26 mouse cellular contexts compared by ENCODE assay signal in the genomic region with DNA sequence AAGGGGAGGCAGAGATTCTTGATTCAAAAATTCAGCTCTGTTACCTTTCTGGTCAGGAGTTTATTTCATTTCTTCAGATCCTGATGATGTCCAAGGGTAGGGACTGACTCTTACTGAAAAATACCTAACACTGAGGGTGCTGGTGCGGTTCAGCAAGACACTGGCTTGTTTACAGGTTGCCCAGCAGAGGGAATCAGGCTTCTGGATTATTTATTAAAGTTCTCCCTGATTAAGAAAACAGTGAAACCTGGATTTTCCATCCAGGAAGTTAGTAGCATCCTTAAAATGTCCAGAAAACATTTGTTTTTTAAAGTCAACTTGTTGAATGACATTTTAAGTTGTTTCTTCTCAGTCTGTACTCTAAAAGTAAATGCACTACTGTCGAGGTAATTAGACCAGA.
DNase-seq lines count a peak whose midpoint lies in the region; ATAC-seq and TF ChIP-seq lines count a peak whose summit lies in the region.
"Had no signal": no experiment of that assay in that cellular context is flagged by ENCODE, and none has a peak within 500 bp of the region (broad histone marks: within the 10 kb centered on the region; RNA-seq: fewer than 3 reads in every experiment).

No protein-coding gene starts in this region.

- no peaks in the 10 kb centered on the region for H3K9me3 ChIP-seq in lung, embryonic 14.5 days (ENCODE audit: low read depth, low read length)
- no peaks in the 10 kb centered on the region for H3K9me3 ChIP-seq in embryonic facial prominence, embryonic 12.5 days
- H3K9me3 ChIP-seq: forebrain, embryonic 13.5 days; hindbrain, embryonic 10.5 days; hindbrain, embryonic 15.5 days; liver, embryonic 12.5 days; neural tube, embryonic 12.5 days had no signal

- H3K4me1 ChIP-seq in lung, embryonic 14.5 days (ENCODE audit: insufficient read depth), result peaks cover 6% of the 10 kb centered on the region
- H3K4me1 ChIP-seq in brown adipose tissue, adult 24 weeks (ENCODE audit: control insufficient read depth, insufficient read depth, insufficient read length, low read length), result peaks cover 12% of the 10 kb centered on the region
- H3K4me1 ChIP-seq in embryonic facial prominence, embryonic 12.5 days, result peaks cover 25% of the 10 kb centered on the region
- H3K4me1 ChIP-seq: hindbrain, embryonic 15.5 days; liver, embryonic 12.5 days; neural tube, embryonic 12.5 days had no signal

- WGBS in lung, embryonic 14.5 days, result 51% methylated on average over 2 of the region's 2 CpGs
- WGBS in embryonic facial prominence, embryonic 12.5 days, result 53% methylated on average over 2 of the region's 2 CpGs

- no peak overlapping the region for H3K4me3 ChIP-seq in lung, embryonic 14.5 days (ENCODE audit: low read depth, low read length)
- H3K4me3 ChIP-seq in brown adipose tissue, adult 24 weeks (ENCODE audit: insufficient read depth, low read depth, low read length), result peak overlapping the region; percentile 63
- no peak overlapping the region for H3K4me3 ChIP-seq in embryonic facial prominence, embryonic 12.5 days
- H3K4me3 ChIP-seq: forebrain, embryonic 13.5 days; hindbrain, embryonic 10.5 days; hindbrain, embryonic 15.5 days; liver, embryonic 12.5 days; neural tube, embryonic 12.5 days had no signal

- ATAC-seq in lung, embryonic 14.5 days (ENCODE audit: insufficient read depth), result no peak
- no peak for ATAC-seq in embryonic facial prominence, embryonic 12.5 days (ENCODE audit: insufficient number of reproducible peaks, insufficient read depth, low FRiP score, low TSS enrichment)
- ATAC-seq: CD4-positive, CD25-positive, alpha-beta regulatory T cell, adult 4 months; forebrain, embryonic 13.5 days; inflammation-experienced regulatory T-cells, adult 6 months; liver, embryonic 12.5 days; liver, postnatal 0 days; midbrain, embryonic 16.5 days had no signal

- intact Hi-C loops in heart, postnatal 25 days (cut with DNase I), result loop anchor here (2.0 to 10.0 kb wide), 6 partner anchors 64 to 546 kb away; a partner anchor contains a TSS

- no peak overlapping the region for H3K4me2 ChIP-seq in lung, embryonic 14.5 days
- no peak overlapping the region for H3K4me2 ChIP-seq in embryonic facial prominence, embryonic 12.5 days (replicated peaks)
- H3K4me2 ChIP-seq: forebrain, embryonic 13.5 days; heart, embryonic 11.5 days; hindbrain, embryonic 15.5 days; liver, embryonic 12.5 days; midbrain, embryonic 11.5 days; neural tube, embryonic 12.5 days had no signal

- DNase-seq in heart, adult 8-10 months (ENCODE audit: low spot score), result peak; percentile 58
- no peak for DNase-seq in heart, postnatal 25 days (ENCODE audit: low spot score)
- no peak for DNase-seq in lung, embryonic 14.5 days
- no peak for DNase-seq in lung, postnatal 14 days
- no peak for DNase-seq in cerebellum, postnatal 10 days
- DNase-seq: adrenal gland, postnatal 25 days; cerebellum, adult 18-20 months; cerebellum, postnatal 14 days; gastrocnemius, postnatal 36 days; kidney, adult 11 months; kidney, postnatal 14 days; liver, postnatal 0 days; thymus, adult 2 months; thymus, postnatal 36 days had no signal

- no peak for TF ChIP-seq CTCF in lung, embryonic 14.5 days (IDR thresholded peaks at IDR 0.05; ENCODE audit: low read depth)

- no peaks in the 10 kb centered on the region for H3K27me3 ChIP-seq in lung, embryonic 14.5 days (ENCODE audit: insufficient read depth, low read length)
- H3K27me3 ChIP-seq in embryonic facial prominence, embryonic 12.5 days, result no peaks in the 10 kb centered on the region
- H3K27me3 ChIP-seq: liver, embryonic 12.5 days; neural tube, embryonic 12.5 days had no signal

- peak overlapping the region; percentile 68 for H3K27ac ChIP-seq in lung, embryonic 14.5 days (ENCODE audit: low read depth)
- peak overlapping the region; percentile 96 for H3K27ac ChIP-seq in brown adipose tissue, adult 24 weeks (replicated peaks; ENCODE audit: low read depth, low read length)
- H3K27ac ChIP-seq in embryonic facial prominence, embryonic 12.5 days, result 0 out of 2 replicates have a peak overlapping the region, but pooled peaks have one; percentile 46
- H3K27ac ChIP-seq: forebrain, embryonic 13.5 days; hindbrain, embryonic 10.5 days; hindbrain, embryonic 15.5 days; liver, embryonic 12.5 days; neural tube, embryonic 12.5 days had no signal

- H3K9ac ChIP-seq in lung, embryonic 14.5 days, result no peak overlapping the region
- H3K9ac ChIP-seq in embryonic facial prominence, embryonic 12.5 days, result no peak overlapping the region
- H3K9ac ChIP-seq: forebrain, embryonic 13.5 days; hindbrain, embryonic 15.5 days; liver, embryonic 12.5 days; liver, postnatal 0 days; neural tube, embryonic 12.5 days had no signal

- no peaks in the 10 kb centered on the region for H3K36me3 ChIP-seq in lung, embryonic 14.5 days (ENCODE audit: insufficient read depth)
- H3K36me3 ChIP-seq in embryonic facial prominence, embryonic 12.5 days, result no peaks in the 10 kb centered on the region
- H3K36me3 ChIP-seq: hindbrain, embryonic 10.5 days; hindbrain, embryonic 15.5 days; liver, embryonic 12.5 days; neural tube, embryonic 12.5 days had no signal

Comparison
In these comparisons a context has a peak if more than half of its experiments do, and no peak if none do; other contexts are left out.
1. H3K27ac ChIP-seq: peak in every context shown above with its lines; median percentile 96 in brown adipose tissue, adult 24 weeks; 68 in lung, embryonic 14.5 days; 46 in embryonic facial prominence, embryonic 12.5 days.